Mouse (Mus musculus) small intestine, adult 2 months (tissue): ENCODE measurements around the gene H2-Oa.

ENCODE experiments used
- CTCF ChIP-seq: fragments of 200-500 bp; IDR thresholded peaks from 2 replicates; pipeline ENCODE4 v1.5.1; 2012; ENCODE audit warnings: low read depth, mild to moderate bottlenecking, control low read depth, inconsistent platforms, low read length, moderate library complexity, mixed read lengths; ENCODE audit not compliant: insufficient replicate concordance, insufficient read length; ENCODE audit errors: extremely low read depth
- POLR2A ChIP-seq: fragments of 200-500 bp; IDR thresholded peaks from 2 replicates; pipeline ENCODE4 v1.6.1; 2012; ENCODE audit warnings: low read depth, mild to moderate bottlenecking, control low read depth, inconsistent platforms, low read length, moderate library complexity

GRCm38 (mm10) chr17:34127475-34127874, 35.3 kb downstream of the H2-Oa start:
- TF ChIP-seq CTCF (no peak), POLR2A (peak; percentile 33; the same call in 1 of the 2 replicates)
